Mouse (Mus musculus) neural tube, embryonic 11.5 days (tissue): ENCODE measurements around the gene Esp23. TPM values are rescaled to one million over a fixed set of nuclear protein-coding genes. Genes with fewer than 3 reads are reported as not detected.
"Not testable (repeated sequence)": the region's sequence is repeated elsewhere in the genome, so short reads cannot be mapped to it uniquely, and the experiment has no call there.

Experiments used
- ATAC-seq: fragments of 200-750 bp; cut with Nextera tagmentation; 2 replicates; pipeline ENCODE4 v1.8.0; 2017; ENCODE audit warnings: moderate number of reproducible peaks, mild to moderate bottlenecking, moderate TSS enrichment, moderate library complexity; ENCODE audit not compliant: insufficient read depth, low FRiP score, low TSS enrichment
- DNase-seq: peaks from one replicate; pipeline ENCODE4 v3.0.0-alpha.2; 2015; ENCODE audit warnings: low spot score
- H3K27ac ChIP-seq: fragments of 300-500 bp; sonication (generic); 2 replicates; pipeline ENCODE4 v1.5.1; 2014; ENCODE audit warnings: low read depth, mild to moderate bottlenecking, low read length
- H3K27me3 ChIP-seq: fragments of 300-500 bp; sonication (generic); 2 replicates; pipeline ENCODE4 v1.6.1; 2014; ENCODE audit warnings: mild to moderate bottlenecking, low read length, mixed read lengths; ENCODE audit not compliant: control insufficient read depth, insufficient read depth
- H3K36me3 ChIP-seq: fragments of 300-500 bp; sonication (generic); 2 replicates; pipeline ENCODE4 v1.6.1; 2014; ENCODE audit warnings: mild to moderate bottlenecking, low read length, moderate library complexity, mixed read lengths; ENCODE audit not compliant: control insufficient read depth, insufficient read depth
- H3K4me1 ChIP-seq: fragments of 300-500 bp; sonication (generic); 2 replicates; pipeline ENCODE4 v1.6.1; 2014; ENCODE audit warnings: low read length, mixed read lengths; ENCODE audit not compliant: control insufficient read depth, insufficient read depth
- H3K4me2 ChIP-seq: fragments of 300-500 bp; sonication (generic); 2 replicates; pipeline ENCODE4 v1.6.1; 2014; ENCODE audit warnings: low read depth, mild to moderate bottlenecking, moderate library complexity
- H3K4me3 ChIP-seq: fragments of 300-500 bp; sonication (generic); 2 replicates; pipeline ENCODE4 v1.5.1; 2014; ENCODE audit warnings: low read depth, low read length
- H3K9ac ChIP-seq: fragments of 300-500 bp; sonication (generic); 2 replicates; pipeline ENCODE4 v1.6.1; 2014; ENCODE audit warnings: mild to moderate bottlenecking, low read length
- H3K9me3 ChIP-seq: fragments of 300-500 bp; sonication (generic); 2 replicates; pipeline ENCODE4 v1.6.1; 2016; ENCODE audit warnings: low read length; ENCODE audit not compliant: control insufficient read depth
- WGBS: fragments of 180-500 bp; shearing (Covaris S2); extraction: QIAGEN DNeasy Blood & Tissue Kit; methylation state at CpG from one replicate; pipeline ENCODE4 v1.1.7; 2014; 5-methylcytosine and 5-hydroxymethylcytosine counted together
- polyA plus RNA-seq: library from polyadenylated mRNA; unstranded; fragments of >200 nt; fragmentation: Nextera tagmentation; extraction: Ambion mirVana; gene quantifications from 2 replicates; pipeline ENCODE4 v1.2.1, GENCODE M21; 2014

Esp23 gene
- polyA plus RNA-seq = not detected in 2 replicates

DNA sequence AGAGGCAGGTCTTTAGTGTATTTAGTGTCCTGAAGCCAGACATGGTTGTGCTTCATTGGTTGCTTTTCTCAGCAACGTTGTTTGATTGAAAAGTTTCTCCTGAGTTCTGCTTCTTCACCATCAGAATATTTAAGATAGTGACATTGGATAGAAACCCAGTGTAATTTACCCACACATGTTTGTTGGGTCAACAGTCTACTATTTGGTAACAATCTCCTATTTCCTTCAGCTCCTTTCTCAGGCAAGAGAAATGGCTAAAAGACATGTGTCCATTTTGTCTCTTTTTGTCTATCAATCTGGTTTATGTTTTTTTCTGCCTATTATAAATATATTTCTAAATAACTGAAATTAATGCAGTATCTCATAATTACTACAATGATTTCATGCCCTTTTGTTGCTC is at the start of gene Esp23:
Esp23 (minus strand) TSS at position 101 of the 400 bp plus-strand sequence.
- no peaks in the 10 kb centered on the region for H3K36me3 ChIP-seq
- no peak within 1 kb of the TSS for H3K4me3 ChIP-seq
- no peak within 1 kb of the TSS for H3K27ac ChIP-seq
- H3K4me2 ChIP-seq = no peak within 1 kb of the TSS
- no peak within 1 kb of the TSS for H3K9ac ChIP-seq
- H3K9me3 ChIP-seq = peaks cover 5% of the 10 kb centered on the region; the same call in 1 of the 2 replicates
- DNase-seq (no peak), ATAC-seq (no peak)
- no peaks in the 10 kb centered on the region for H3K4me1 ChIP-seq
- 67% methylated on average over 1 of the region's 1 CpGs for WGBS
- no peaks in the 10 kb centered on the region for H3K27me3 ChIP-seq

DNA sequence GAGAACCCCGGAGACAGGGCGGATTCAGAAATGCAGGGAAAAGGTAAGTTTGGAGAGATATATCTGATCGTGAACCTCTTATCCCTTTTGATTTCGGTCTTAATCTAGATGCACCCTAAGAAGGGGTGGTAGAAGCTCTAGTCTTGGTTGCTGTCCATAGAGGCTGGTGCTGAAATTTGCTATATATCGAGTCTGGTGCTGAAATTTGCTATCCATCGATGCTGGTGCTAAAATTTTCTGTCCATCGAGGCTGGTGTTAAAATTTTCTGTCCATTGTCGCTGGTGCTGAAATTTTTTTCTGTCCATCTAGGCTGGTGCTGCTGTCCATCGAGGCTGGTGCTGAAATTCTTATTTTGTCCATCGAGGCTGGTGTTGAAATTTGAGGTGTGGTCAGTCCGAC is 30.3 kb upstream of the Esp23 start:
- H3K27me3 ChIP-seq, H3K9me3 ChIP-seq, H3K4me3 ChIP-seq, H3K27ac ChIP-seq, H3K4me1 ChIP-seq, ATAC-seq, H3K36me3 ChIP-seq, DNase-seq, H3K9ac ChIP-seq, H3K4me2 ChIP-seq: not testable (repeated sequence)
- WGBS = 73% methylated on average over 11 of the region's 11 CpGs

DNA sequence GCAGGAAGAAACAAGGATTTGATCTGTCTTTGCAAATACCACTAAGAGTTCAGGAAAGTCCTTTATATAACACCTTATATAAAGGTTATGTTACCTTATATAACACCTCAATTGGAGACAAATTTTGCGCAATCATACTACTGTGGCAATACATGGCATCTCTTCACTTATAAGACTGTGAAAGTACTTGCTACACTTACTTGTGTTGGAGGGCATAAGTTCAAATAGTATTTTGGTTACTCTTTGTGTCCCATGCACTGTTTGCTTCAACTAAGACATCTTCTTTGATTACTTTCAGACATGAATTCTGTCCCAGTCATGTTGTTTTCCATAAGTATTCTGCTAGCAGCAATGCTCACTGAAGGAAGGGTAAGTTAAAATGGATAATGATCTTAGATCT is 18.2 kb upstream of the Esp23 start, which contains the start of gene Esp22:
Esp22 (plus strand) TSS at position 301 of the 400 bp plus-strand sequence.
- H3K9ac ChIP-seq = no peak within 1 kb of the TSS
- no peak within 1 kb of the TSS for H3K27ac ChIP-seq
- WGBS = 89% methylated on average over 1 of the region's 1 CpGs
- no peaks in the 10 kb centered on the region for H3K4me1 ChIP-seq
- ATAC-seq = no peak
- no peak within 1 kb of the TSS for H3K4me2 ChIP-seq
- no peaks in the 10 kb centered on the region for H3K27me3 ChIP-seq
- H3K4me3 ChIP-seq = no peak within 1 kb of the TSS
- DNase-seq = no peak
- no peaks in the 10 kb centered on the region; the same call in 1 of the 2 replicates for H3K9me3 ChIP-seq
- no peaks in the 10 kb centered on the region for H3K36me3 ChIP-seq

DNA sequence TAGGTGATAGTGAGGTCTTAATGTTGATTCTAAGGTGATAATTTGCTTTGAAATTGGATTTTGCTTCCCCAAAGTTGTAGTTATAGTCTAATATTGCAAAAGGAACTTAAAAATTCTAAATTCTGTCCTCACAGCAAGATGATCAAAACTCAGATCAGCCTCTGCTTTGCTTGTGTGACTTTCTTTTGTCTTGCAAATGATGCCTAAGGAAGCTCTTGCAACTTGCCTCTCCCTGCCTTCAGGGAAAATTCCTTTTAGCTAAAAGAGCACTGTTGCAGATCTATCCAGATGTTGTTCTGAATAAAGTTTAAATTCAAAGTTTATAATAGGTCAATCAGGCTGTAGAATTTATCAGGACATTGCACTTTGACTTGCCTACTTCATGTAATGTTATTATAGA is 13.2 kb downstream of the Esp23 start:
- ATAC-seq (no peak), DNase-seq (no peak)
- no peaks in the 10 kb centered on the region for H3K4me1 ChIP-seq
- no peak overlapping the region for H3K4me2 ChIP-seq
- H3K36me3 ChIP-seq = no peaks in the 10 kb centered on the region
- H3K27ac ChIP-seq = no peak overlapping the region
- H3K9ac ChIP-seq = no peak overlapping the region
- H3K9me3 ChIP-seq = peaks cover 3% of the 10 kb centered on the region
- H3K4me3 ChIP-seq = no peak overlapping the region
- no peaks in the 10 kb centered on the region for H3K27me3 ChIP-seq

DNA sequence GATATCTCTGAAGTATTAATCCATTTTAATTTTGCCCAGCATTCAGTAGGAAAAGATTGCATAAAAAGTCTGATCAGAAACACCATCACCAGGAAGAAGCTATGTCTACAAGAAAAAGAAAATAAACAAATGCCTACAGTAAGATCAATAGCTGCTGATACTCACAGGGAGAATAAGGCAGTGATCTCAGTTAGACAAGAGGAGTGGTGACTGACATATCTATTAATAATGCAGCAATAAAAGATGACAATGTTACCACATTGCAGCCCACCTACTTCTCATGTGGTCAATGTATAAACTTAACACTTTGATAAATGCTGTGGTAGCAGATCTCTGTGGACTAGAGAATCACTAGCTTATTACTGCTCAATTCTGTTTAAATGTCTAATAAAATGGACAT is 33.6 kb downstream of the Esp23 start, which contains the start of gene Gm21903:
Gm21903 (minus strand) TSS at position 101 of the 400 bp plus-strand sequence.
- H3K27ac ChIP-seq = no peak within 1 kb of the TSS
- DNase-seq (no peak), ATAC-seq (no peak)
- no peaks in the 10 kb centered on the region for H3K27me3 ChIP-seq
- H3K9me3 ChIP-seq = no peaks in the 10 kb centered on the region
- H3K4me2 ChIP-seq = no peak within 1 kb of the TSS
- no peak within 1 kb of the TSS for H3K9ac ChIP-seq
- no peaks in the 10 kb centered on the region for H3K4me1 ChIP-seq
- no peak within 1 kb of the TSS for H3K4me3 ChIP-seq
- H3K36me3 ChIP-seq = no peaks in the 10 kb centered on the region

DNA sequence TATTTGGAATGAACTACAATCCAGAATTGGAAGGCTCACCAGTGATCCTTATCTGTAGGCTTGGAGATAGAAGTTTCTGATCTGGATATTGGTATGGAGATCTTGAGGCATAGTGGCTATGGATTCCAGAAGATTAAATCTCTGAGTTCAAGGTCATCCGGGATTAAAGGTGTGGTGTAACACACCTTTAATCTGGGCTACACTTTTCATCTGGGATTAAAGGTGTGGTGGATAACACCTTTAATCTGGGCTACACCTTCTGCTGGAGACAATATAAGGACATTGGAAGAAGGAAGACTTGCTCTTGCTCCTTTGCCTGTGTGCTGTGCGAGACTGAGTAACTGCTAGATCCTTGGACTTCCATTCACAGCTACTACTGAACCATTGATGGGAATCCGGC is 40.4 kb downstream of the Esp23 start, which contains the start of gene Esp24:
Esp24 (plus strand) TSS at position 301 of the 400 bp plus-strand sequence.
- H3K27ac ChIP-seq, H3K4me3 ChIP-seq, H3K4me2 ChIP-seq, DNase-seq, H3K9ac ChIP-seq, H3K9me3 ChIP-seq, H3K27me3 ChIP-seq, ATAC-seq, H3K4me1 ChIP-seq, H3K36me3 ChIP-seq: not testable (repeated sequence)
- WGBS = 93% methylated on average over 3 of the region's 3 CpGs

Other genes starting within 250 kb of the Esp23 start
- not detected in 2 replicates for gene Esp24, start 40.3 kb downstream of the Esp23 start, polyA plus RNA-seq
- not detected in 2 replicates for gene Gm21903, start 33.7 kb downstream of the Esp23 start, polyA plus RNA-seq
- gene Esp22, start 18.3 kb upstream of the Esp23 start, polyA plus RNA-seq = not detected in 2 replicates